9 mouse cellular contexts compared by ENCODE assay signal in the genomic region with DNA sequence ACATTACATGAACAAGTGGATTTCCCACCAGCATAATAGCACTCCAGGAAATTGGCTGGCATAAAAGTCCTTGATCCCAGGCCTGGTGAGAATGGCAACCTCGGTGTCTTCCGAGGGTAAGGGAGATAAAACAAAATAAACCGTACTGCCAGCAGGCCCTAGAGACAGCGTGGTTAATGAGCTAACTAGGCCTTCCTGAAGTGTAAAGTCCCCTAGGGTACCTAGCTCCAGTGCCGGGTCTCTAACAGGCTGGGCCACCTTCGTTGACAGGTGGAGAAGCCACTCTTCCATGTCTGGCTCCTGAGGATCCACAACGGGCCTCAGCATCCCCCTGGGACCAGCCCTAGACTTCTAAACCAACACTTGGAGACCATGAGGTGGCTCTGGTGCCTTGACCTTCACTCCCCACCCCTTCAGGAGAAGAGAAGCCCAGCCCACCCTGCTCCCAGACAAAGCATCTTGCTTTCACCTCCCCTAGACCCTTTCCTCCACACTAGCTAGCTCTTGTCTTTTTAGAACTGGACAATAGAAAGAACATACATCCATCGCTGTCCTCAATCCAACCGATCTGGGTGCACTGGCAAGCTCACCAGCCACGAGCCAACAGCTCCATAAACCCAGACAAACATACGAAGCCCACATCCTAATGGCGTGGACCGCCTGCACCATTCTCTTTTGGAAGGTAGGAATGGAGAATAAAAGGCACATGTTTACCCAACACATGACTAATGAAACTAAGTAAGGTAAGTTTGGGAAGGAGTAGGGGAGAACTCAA. TPM values are rescaled to one million over a fixed set of nuclear protein-coding genes. Genes with fewer than 3 reads are reported as not detected.
DNase-seq lines count a peak whose midpoint lies in the region; ATAC-seq and TF ChIP-seq lines count a peak whose summit lies in the region.
"Had no signal": no experiment of that assay in that cellular context is flagged by ENCODE, and none has a peak within 500 bp of the region (broad histone marks: within the 10 kb centered on the region; RNA-seq: fewer than 3 reads in every experiment).

No protein-coding gene starts in this region.

- peak overlapping the region; percentile 38; the same call in 1 of the 2 replicates for H3K9ac ChIP-seq in kidney, postnatal 0 days (ENCODE audit: low read depth, low read length)
- peak overlapping the region; percentile 97 for H3K9ac ChIP-seq in hindbrain, postnatal 0 days (replicated peaks; ENCODE audit: low read length)

- 45% methylated on average over 13 of the region's 13 CpGs for WGBS in kidney, postnatal 0 days
- WGBS in hindbrain, postnatal 0 days, result 18% methylated on average over 13 of the region's 13 CpGs

- 0 out of 2 replicates have a peak, but pooled peaks cover 4% of the 10 kb centered on the region for H3K27me3 ChIP-seq in kidney, postnatal 0 days (ENCODE audit: insufficient read depth, low read length)
- no peaks in the 10 kb centered on the region for H3K27me3 ChIP-seq in hindbrain, postnatal 0 days (ENCODE audit: insufficient read depth, low read length)

- TF ChIP-seq CTCF in kidney, postnatal 0 days (IDR thresholded peaks at IDR 0.05; ENCODE audit: low read depth), result no peak
- no peak for TF ChIP-seq CTCF in hindbrain, postnatal 0 days (IDR thresholded peaks at IDR 0.05; ENCODE audit: low read depth)

- no peaks in the 10 kb centered on the region for H3K36me3 ChIP-seq in kidney, postnatal 0 days (ENCODE audit: insufficient read depth, low read length)
- H3K36me3 ChIP-seq in hindbrain, postnatal 0 days (ENCODE audit: insufficient read depth, low read length), result no peaks in the 10 kb centered on the region; the same call in 1 of the 2 replicates

- peak overlapping the region; percentile 86 for H3K4me2 ChIP-seq in kidney, postnatal 0 days (ENCODE audit: low read length)
- peak overlapping the region; percentile 78 for H3K4me2 ChIP-seq in hindbrain, postnatal 0 days (ENCODE audit: low read depth, low read length)

- H3K27ac ChIP-seq in kidney, postnatal 0 days, result peak overlapping the region; percentile 38
- H3K27ac ChIP-seq in hindbrain, postnatal 0 days, result peak overlapping the region; percentile 88

- no peak for ATAC-seq in kidney, postnatal 0 days (replicated peaks; ENCODE audit: low FRiP score, low read depth)
- ATAC-seq in hindbrain, postnatal 0 days, result no peak
- ATAC-seq: activated CD4-positive, CD25-positive, alpha-beta regulatory T cell, adult 4 months had no signal

- H3K9me3 ChIP-seq in kidney, postnatal 0 days (replicated peaks; ENCODE audit: low read length), result no peaks in the 10 kb centered on the region
- H3K9me3 ChIP-seq in hindbrain, postnatal 0 days (ENCODE audit: low read length), result no peaks in the 10 kb centered on the region

- H3K4me1 ChIP-seq in kidney, postnatal 0 days (replicated peaks; ENCODE audit: insufficient read depth, low read length), result no peaks in the 10 kb centered on the region
- H3K4me1 ChIP-seq in hindbrain, postnatal 0 days (ENCODE audit: insufficient read depth, low read length), result peaks cover 16% of the 10 kb centered on the region; the same call in 1 of the 2 replicates

- H3K4me3 ChIP-seq in kidney, postnatal 0 days (replicated peaks; ENCODE audit: low read depth, low read length), result peak overlapping the region; percentile 28
- H3K4me3 ChIP-seq in hindbrain, postnatal 0 days (ENCODE audit: low read length), result peak overlapping the region; percentile 72

- DNase-seq in adrenal gland, postnatal 10 days, result peak; percentile 36
- no peak for DNase-seq in adrenal gland, postnatal 25 days
- no peak for DNase-seq in kidney, postnatal 0 days (ENCODE audit: low spot score)
- DNase-seq in kidney, postnatal 36 days, result no peak
- peak; percentile 53 for DNase-seq in hindbrain, postnatal 0 days (ENCODE audit: low spot score)
- DNase-seq in retina, embryonic 14.5 days (ENCODE audit: low spot score), result peak; percentile 56
- DNase-seq in frontal cortex, postnatal 10 days (ENCODE audit: low spot score in 2 of 2), result no peak
- DNase-seq in spleen, postnatal 36 days (ENCODE audit: low spot score in 2 of 2), result no peak

RNA-seq across cellular contexts. Expression of gene Meis1, which starts 10.0 kb away (rescaled TPM):
- 10 to 100 TPM; 42.5 to 47.2 TPM for total RNA-seq in adrenal gland, postnatal 10 days (2021)
- total RNA-seq in adrenal gland, postnatal 25 days (2021), result 71.4 and 73.6 TPM in 2 replicates
- polyA plus RNA-seq in kidney, postnatal 0 days (2015; fragmentation: Nextera tagmentation; extraction: Ambion mirVana), result 59.0 and 66.7 TPM in 2 replicates
- total RNA-seq in hindbrain, postnatal 0 days (2014; rRNA removed), result 89.3 and 99.4 TPM in 2 replicates
- 112 and 114 TPM in 2 replicates for polyA plus RNA-seq in hindbrain, postnatal 0 days (2015; fragmentation: Nextera tagmentation; extraction: Ambion mirVana)

Comparison
In these comparisons a context has a peak if more than half of its experiments do, and no peak if none do; other contexts are left out.
1. DNase-seq: peak in adrenal gland, postnatal 10 days (single experiment), hindbrain, postnatal 0 days (single experiment) and retina, embryonic 14.5 days (single experiment); none in adrenal gland, postnatal 25 days (single experiment), kidney, postnatal 0 days (single experiment), kidney, postnatal 36 days (0 of 2), frontal cortex, postnatal 10 days (0 of 2) and spleen, postnatal 36 days (0 of 2).